10 mouse cellular contexts compared by ENCODE assay signal in genomic region chr8:125445225-125445609, GRCm38 (mm10).
DNase-seq lines count a peak whose midpoint lies in the region; ATAC-seq and TF ChIP-seq lines count a peak whose summit lies in the region.
"Had no signal": no experiment of that assay in that cellular context is flagged by ENCODE, and none has a peak within 500 bp of the region (broad histone marks: within the 10 kb centered on the region; RNA-seq: fewer than 3 reads in every experiment).

No protein-coding gene starts in this region.

- no peak for TF ChIP-seq CTCF in layer of hippocampus, adult 2 months (conservative IDR thresholded peaks at IDR 0.05)

- H3K9me3 ChIP-seq in heart, embryonic 16.5 days (replicated peaks; ENCODE audit: control insufficient read depth, low read length) = no peaks in the 10 kb centered on the region
- H3K9me3 ChIP-seq in lung, embryonic 16.5 days (ENCODE audit: control insufficient read depth, low read length) = no peaks in the 10 kb centered on the region
- H3K9me3 ChIP-seq in midbrain, embryonic 16.5 days (replicated peaks; ENCODE audit: control insufficient read depth, low read length, poor library complexity, severe bottlenecking) = no peaks in the 10 kb centered on the region
- H3K9me3 ChIP-seq: forebrain, embryonic 13.5 days; neural tube, embryonic 13.5 days had no signal

- H3K4me2 ChIP-seq in heart, embryonic 16.5 days (ENCODE audit: low read depth, low read length) = peak overlapping the region; percentile 29; the same call in 1 of the 2 replicates
- H3K4me2 ChIP-seq in lung, embryonic 16.5 days (ENCODE audit: low read depth, low read length) = no peak overlapping the region
- no peak overlapping the region for H3K4me2 ChIP-seq in midbrain, embryonic 16.5 days (ENCODE audit: low read length)
- H3K4me2 ChIP-seq: forebrain, embryonic 13.5 days; neural tube, embryonic 13.5 days had no signal

- H3K36me3 ChIP-seq in heart, embryonic 16.5 days (ENCODE audit: control insufficient read depth, insufficient read depth) = peaks cover 38% of the 10 kb centered on the region
- H3K36me3 ChIP-seq in lung, embryonic 16.5 days (ENCODE audit: control insufficient read depth, insufficient read depth, low read length) = peaks cover 24% of the 10 kb centered on the region
- peaks cover 23% of the 10 kb centered on the region for H3K36me3 ChIP-seq in midbrain, embryonic 16.5 days (ENCODE audit: control insufficient read depth, insufficient read depth, low read length)

- H3K27ac ChIP-seq in heart, embryonic 16.5 days (ENCODE audit: low read length) = peak overlapping the region; percentile 96
- peak overlapping the region; percentile 34 for H3K27ac ChIP-seq in lung, embryonic 16.5 days (ENCODE audit: low read length)
- no peak overlapping the region for H3K27ac ChIP-seq in midbrain, embryonic 16.5 days (ENCODE audit: low read length)
- H3K27ac ChIP-seq in layer of hippocampus, adult 2 months = no peak overlapping the region
- H3K27ac ChIP-seq: forebrain, embryonic 13.5 days; neural tube, embryonic 13.5 days had no signal

- intact Hi-C loops in left cerebral cortex, postnatal 36 days (cut with DNase I) = no loop called here

- peak; percentile 30 for DNase-seq in adrenal gland, adult 2 months
- no peak for DNase-seq in adrenal gland, adult 8-10 months
- DNase-seq in adrenal gland, postnatal 36 days = peak; percentile 28 to 63
- no peak for DNase-seq in left cerebral cortex, postnatal 36 days (ENCODE audit: low spot score in 2 of 2)
- no peak for DNase-seq in layer of hippocampus, adult 2 months (ENCODE audit: low spot score in 2 of 2)

- H3K27me3 ChIP-seq in heart, embryonic 16.5 days (ENCODE audit: control insufficient read depth, insufficient read depth, low read length) = no peaks in the 10 kb centered on the region
- H3K27me3 ChIP-seq in lung, embryonic 16.5 days (ENCODE audit: control insufficient read depth, insufficient read depth, low read depth, low read length) = no peaks in the 10 kb centered on the region
- no peaks in the 10 kb centered on the region for H3K27me3 ChIP-seq in midbrain, embryonic 16.5 days (ENCODE audit: control insufficient read depth, insufficient read depth, low read depth, low read length)
- H3K27me3 ChIP-seq: forebrain, embryonic 13.5 days; neural tube, embryonic 13.5 days had no signal

- H3K4me3 ChIP-seq in heart, embryonic 16.5 days (ENCODE audit: low read length) = no peak overlapping the region
- no peak overlapping the region for H3K4me3 ChIP-seq in lung, embryonic 16.5 days (ENCODE audit: low read length)
- no peak overlapping the region for H3K4me3 ChIP-seq in midbrain, embryonic 16.5 days (ENCODE audit: low read depth, low read length)
- no peak overlapping the region for H3K4me3 ChIP-seq in layer of hippocampus, adult 2 months
- H3K4me3 ChIP-seq: forebrain, embryonic 13.5 days; neural tube, embryonic 13.5 days had no signal

- H3K4me1 ChIP-seq in heart, embryonic 16.5 days (ENCODE audit: control insufficient read depth, insufficient read depth, low read length) = peaks cover 33% of the 10 kb centered on the region
- H3K4me1 ChIP-seq in lung, embryonic 16.5 days (replicated peaks; ENCODE audit: control insufficient read depth, insufficient read depth, low read length) = peaks cover 12% of the 10 kb centered on the region
- H3K4me1 ChIP-seq in midbrain, embryonic 16.5 days (ENCODE audit: control insufficient read depth, insufficient read depth, low read length) = no peaks in the 10 kb centered on the region
- H3K4me1 ChIP-seq: forebrain, embryonic 13.5 days; neural tube, embryonic 13.5 days had no signal

- WGBS in heart, embryonic 16.5 days = 21% methylated on average over 3 of the region's 3 CpGs
- WGBS in lung, embryonic 16.5 days = 28% methylated on average over 3 of the region's 3 CpGs
- whole genome bisulfite sequencing in midbrain, embryonic 16.5 days = 87% methylated on average over 3 of the region's 3 CpGs

- H3K9ac ChIP-seq in heart, embryonic 16.5 days (ENCODE audit: low read length) = no peak overlapping the region
- H3K9ac ChIP-seq in lung, embryonic 16.5 days (ENCODE audit: low read length) = no peak overlapping the region
- H3K9ac ChIP-seq in midbrain, embryonic 16.5 days (ENCODE audit: low read depth, low read length) = no peak overlapping the region
- H3K9ac ChIP-seq: forebrain, embryonic 13.5 days; neural tube, embryonic 13.5 days had no signal

- ATAC-seq in heart, embryonic 16.5 days (replicated peaks; ENCODE audit: extremely low read depth, insufficient read depth, low FRiP score) = peak; percentile 83
- ATAC-seq in lung, embryonic 16.5 days (ENCODE audit: low read depth) = peak; percentile 70
- no peak for ATAC-seq in midbrain, embryonic 16.5 days
- ATAC-seq: forebrain, embryonic 13.5 days had no signal

Comparison
In these comparisons a context has a peak if more than half of its experiments do, and no peak if none do; other contexts are left out.
1. DNase-seq: peak in adrenal gland, adult 2 months (single experiment) and adrenal gland, postnatal 36 days (2 of 2); none in adrenal gland, adult 8-10 months (single experiment), left cerebral cortex, postnatal 36 days (0 of 2) and layer of hippocampus, adult 2 months (0 of 2).
2. H3K27ac ChIP-seq: peak in heart, embryonic 16.5 days (single experiment) and lung, embryonic 16.5 days (single experiment); none in midbrain, embryonic 16.5 days (single experiment) and layer of hippocampus, adult 2 months (single experiment).